Mouse (Mus musculus) intestine, postnatal 0 days (tissue): ENCODE measurements around the gene Cdh1. TPM values are rescaled to one million over a fixed set of nuclear protein-coding genes. Genes with fewer than 3 reads are reported as not detected.

Source experiments
- ATAC-seq: fragments of 200-750 bp; cut with Nextera tagmentation; 2 replicates; pipeline ENCODE4 v1.8.0; 2017; ENCODE audit warnings: mild to moderate bottlenecking, moderate TSS enrichment, moderate library complexity
- H3K27ac ChIP-seq: fragments of 300-500 bp; sonication (generic); 2 replicates; pipeline ENCODE4 v1.5.1; 2014; ENCODE audit warnings: mild to moderate bottlenecking, low read depth, low read length, moderate library complexity
- H3K27me3 ChIP-seq: fragments of 300-500 bp; sonication (generic); replicated peaks from 2 replicates; pipeline ENCODE4 v1.6.1; 2014; ENCODE audit warnings: low read length, mixed read lengths; ENCODE audit not compliant: control insufficient read depth, insufficient read depth
- H3K36me3 ChIP-seq: fragments of 300-500 bp; sonication (generic); 2 replicates; pipeline ENCODE4 v1.6.1; 2014; ENCODE audit warnings: mild to moderate bottlenecking, moderate library complexity; ENCODE audit not compliant: control insufficient read depth, insufficient read depth
- H3K4me1 ChIP-seq: fragments of 300-500 bp; sonication (generic); replicated peaks from 2 replicates; pipeline ENCODE4 v1.6.1; 2014; ENCODE audit warnings: antibody characterized with exemption, low read length, mixed read lengths; ENCODE audit not compliant: control insufficient read depth, insufficient read depth
- H3K4me2 ChIP-seq: fragments of 300-500 bp; sonication (generic); replicated peaks from 2 replicates; pipeline ENCODE4 v1.6.1; 2014; ENCODE audit warnings: low read depth, mild to moderate bottlenecking, moderate library complexity
- H3K4me3 ChIP-seq: fragments of 300-500 bp; sonication (generic); 2 replicates; pipeline ENCODE4 v1.5.1; 2014; ENCODE audit warnings: low read depth, low read length
- H3K9ac ChIP-seq: fragments of 300-500 bp; sonication (generic); 2 replicates; pipeline ENCODE4 v1.6.1; 2014; ENCODE audit warnings: mild to moderate bottlenecking, low read depth, low read length
- H3K9me3 ChIP-seq: fragments of 300-500 bp; sonication (generic); 2 replicates; pipeline ENCODE4 v1.6.1; 2016; ENCODE audit warnings: mixed run types; ENCODE audit not compliant: control insufficient read depth
- CTCF ChIP-seq: sonication (generic); IDR thresholded peaks from 2 replicates; pipeline ENCODE4 v1.5.1; 2016; ENCODE audit warnings: low read depth, mild to moderate bottlenecking, control low read depth, antibody characterized with exemption, moderate library complexity
- WGBS: fragments of 180-500 bp; shearing (Covaris S2); extraction: QIAGEN DNeasy Blood & Tissue Kit; methylation state at CpG from one replicate; pipeline ENCODE4 v1.1.7; 2014; 5-methylcytosine and 5-hydroxymethylcytosine counted together
- polyA plus RNA-seq: library from polyadenylated mRNA; unstranded; fragments of >200 nt; fragmentation: Nextera tagmentation; extraction: Ambion mirVana; gene quantifications from 2 replicates; pipeline ENCODE4 v1.2.1, GENCODE M21; 2015

The Cdh1 gene
- polyA plus RNA-seq, 1 experiment from 2014 or later = 82.1 TPM

GRCm38 (mm10) chr8:106648421-106648820 lies 45.3 kb downstream of the Cdh1 start:
- H3K4me2 ChIP-seq = no peak overlapping the region
- ATAC-seq = no peak
- no peaks in the 10 kb centered on the region for H3K27me3 ChIP-seq
- H3K27ac ChIP-seq = no peak overlapping the region
- WGBS = 82% methylated on average over 8 of the region's 8 CpGs
- no peaks in the 10 kb centered on the region for H3K4me1 ChIP-seq
- no peaks in the 10 kb centered on the region for H3K9me3 ChIP-seq
- no peak overlapping the region for H3K4me3 ChIP-seq
- no peak for TF ChIP-seq CTCF
- H3K36me3 ChIP-seq = peaks cover 21% of the 10 kb centered on the region
- H3K9ac ChIP-seq = no peak overlapping the region

- Histone ChIP-seq H3K9ac (no peak overlapping the region), H3K4me1 (no peaks in the 10 kb centered on the region), H3K27me3 (no peaks in the 10 kb centered on the region), H3K27ac (no peak overlapping the region), H3K36me3 (peaks cover 33% of the 10 kb centered on the region), H3K9me3 (no peaks in the 10 kb centered on the region), H3K4me3 (no peak overlapping the region), H3K4me2 (no peak overlapping the region)
- WGBS = 58% methylated on average over 3 of the region's 3 CpGs
- TF ChIP-seq CTCF = peak; percentile 53
- ATAC-seq = no peak
Observed at GRCm38 (mm10) chr8:106651994-106652393, 48.8 kb downstream of the Cdh1 start.

- H3K27ac ChIP-seq = no peak overlapping the region
- no peak for TF ChIP-seq CTCF
- ATAC-seq = no peak
- no peak overlapping the region for H3K9ac ChIP-seq
- no peak overlapping the region for H3K4me3 ChIP-seq
- peaks cover 39% of the 10 kb centered on the region for H3K36me3 ChIP-seq
- no peaks in the 10 kb centered on the region for H3K9me3 ChIP-seq
- H3K4me1 ChIP-seq = no peaks in the 10 kb centered on the region
- no peaks in the 10 kb centered on the region for H3K27me3 ChIP-seq
- no peak overlapping the region for H3K4me2 ChIP-seq
Observed at GRCm38 (mm10) chr8:106656046-106656445, 52.9 kb downstream of the Cdh1 start.

- H3K27me3 ChIP-seq = no peaks in the 10 kb centered on the region
- H3K9ac ChIP-seq = no peak overlapping the region
- WGBS = 49% methylated on average over 2 of the region's 2 CpGs
- no peak for TF ChIP-seq CTCF
- H3K4me1 ChIP-seq = no peaks in the 10 kb centered on the region
- H3K9me3 ChIP-seq = no peaks in the 10 kb centered on the region
- no peak overlapping the region for H3K4me3 ChIP-seq
- no peak overlapping the region for H3K27ac ChIP-seq
- H3K36me3 ChIP-seq = peaks cover 35% of the 10 kb centered on the region
- no peak overlapping the region for H3K4me2 ChIP-seq
- no peak for ATAC-seq
Observed at GRCm38 (mm10) chr8:106672786-106673185, 69.6 kb downstream of the Cdh1 start.

GRCm38 (mm10) chr8:106674318-106674717 lies 71.2 kb downstream of the Cdh1 start:
- Histone ChIP-seq H3K27me3 (no peaks in the 10 kb centered on the region), H3K9me3 (no peaks in the 10 kb centered on the region), H3K36me3 (peaks cover 20% of the 10 kb centered on the region), H3K4me1 (no peaks in the 10 kb centered on the region), H3K27ac (no peak overlapping the region), H3K4me3 (no peak overlapping the region), H3K9ac (no peak overlapping the region), H3K4me2 (no peak overlapping the region)
- no peak for TF ChIP-seq CTCF
- 99% methylated on average over 15 of the region's 15 CpGs for WGBS
- ATAC-seq = no peak

- Histone ChIP-seq H3K27ac (no peak overlapping the region), H3K4me3 (no peak overlapping the region), H3K9ac (no peak overlapping the region), H3K27me3 (no peaks in the 10 kb centered on the region), H3K9me3 (no peaks in the 10 kb centered on the region), H3K4me1 (no peaks in the 10 kb centered on the region), H3K4me2 (no peak overlapping the region), H3K36me3 (peaks cover 15% of the 10 kb centered on the region)
- TF ChIP-seq CTCF = peak; percentile 60
- 76% methylated on average over 8 of the region's 8 CpGs for WGBS
- ATAC-seq = no peak
Observed at GRCm38 (mm10) chr8:106674894-106675293, 71.7 kb downstream of the Cdh1 start.
